Mouse (Mus musculus) midbrain, embryonic 12.5 days (tissue): ENCODE data around the gene Rflna. TPM values are rescaled to one million over a fixed set of nuclear protein-coding genes. Genes with fewer than 3 reads are reported as not detected.

Experiments
- ATAC-seq: fragments of 200-750 bp; cut with Nextera tagmentation; 2 replicates; pipeline ENCODE4 v1.8.0; 2017; ENCODE audit warnings: low read depth, moderate TSS enrichment, moderate library complexity; ENCODE audit not compliant: low FRiP score
- H3K27ac ChIP-seq: fragments of 300-500 bp; sonication (generic); replicated peaks from 2 replicates; pipeline ENCODE4 v1.5.1; 2016; ENCODE audit warnings: mild to moderate bottlenecking
- H3K27me3 ChIP-seq: fragments of 300-500 bp; sonication (generic); 2 replicates; pipeline ENCODE4 v1.6.1; 2016; ENCODE audit warnings: mild to moderate bottlenecking
- H3K36me3 ChIP-seq: fragments of 300-500 bp; sonication (generic); 2 replicates; pipeline ENCODE4 v1.6.1; 2016
- H3K4me1 ChIP-seq: fragments of 300-500 bp; sonication (generic); 2 replicates; pipeline ENCODE4 v1.6.1; 2016
- H3K4me2 ChIP-seq: fragments of 300-500 bp; sonication (generic); replicated peaks from 2 replicates; pipeline ENCODE4 v1.6.1; 2016; ENCODE audit warnings: mild to moderate bottlenecking, moderate library complexity
- H3K4me3 ChIP-seq: fragments of 300-500 bp; sonication (generic); 2 replicates; pipeline ENCODE4 v1.5.1; 2016; ENCODE audit warnings: mild to moderate bottlenecking
- H3K9ac ChIP-seq: fragments of 300-500 bp; sonication (generic); replicated peaks from 2 replicates; pipeline ENCODE4 v1.6.1; 2016; ENCODE audit warnings: mild to moderate bottlenecking, moderate library complexity
- H3K9me3 ChIP-seq: fragments of 300-500 bp; sonication (generic); 2 replicates; pipeline ENCODE4 v1.6.1; 2016; ENCODE audit warnings: mild to moderate bottlenecking
- whole genome bisulfite sequencing: fragments of 180-500 bp; shearing (Covaris S2); methylation state at CpG from one replicate; pipeline ENCODE4 v1.1.7; 2016; 5-methylcytosine and 5-hydroxymethylcytosine counted together
- polyA plus RNA-seq: library from polyadenylated mRNA; unstranded; fragments of >200 nt; fragmentation: Nextera tagmentation; extraction: Ambion mirVana; gene quantifications from 2 replicates; pipeline ENCODE4 v1.2.1, GENCODE M21; 2016

Gene Rflna
- polyA plus RNA-seq, 1 experiment from 2014 or later: 12.1 TPM

GRCm38 (mm10) chr5:125011628-125012027 is 8.6 kb downstream of the Rflna start:
- Histone ChIP-seq H3K27me3 (no peaks in the 10 kb centered on the region), H3K4me2 (no peak overlapping the region), H3K4me3 (no peak overlapping the region), H3K9me3 (no peaks in the 10 kb centered on the region), H3K9ac (no peak overlapping the region), H3K27ac (0 out of 2 replicates have a peak overlapping the region, but pooled peaks have one; percentile 0), H3K4me1 (peaks cover 4% of the 10 kb centered on the region; the same call in 1 of the 2 replicates), H3K36me3 (peaks cover 25% of the 10 kb centered on the region)
- WGBS: 92% methylated on average over 8 of the region's 8 CpGs
- ATAC-seq: no peak

DNA sequence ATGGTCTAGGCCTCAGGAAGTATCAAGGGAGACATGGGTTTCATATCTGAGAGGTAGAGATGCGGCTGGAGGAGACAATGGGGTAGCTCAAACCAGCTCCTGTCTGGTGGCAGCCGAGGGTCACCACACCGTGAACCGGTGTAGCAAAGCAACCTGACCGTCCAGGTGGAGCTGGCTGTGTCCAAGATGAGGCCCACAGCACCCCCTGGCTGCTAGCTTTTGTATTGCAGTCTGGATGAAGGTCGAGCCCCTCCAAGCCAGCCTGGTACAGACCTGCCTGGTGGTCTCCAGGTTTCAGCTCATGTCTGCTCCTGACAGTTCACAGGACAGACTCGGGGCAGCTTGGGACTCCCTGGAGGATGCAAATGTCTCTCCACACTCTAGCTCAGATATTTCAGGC is 11.5 kb downstream of the Rflna start:
- H3K36me3 ChIP-seq: peaks cover 51% of the 10 kb centered on the region
- peak; percentile 38; the same call in 1 of the 2 replicates for ATAC-seq

GRCm38 (mm10) chr5:125015066-125015465 is 12.0 kb downstream of the Rflna start:
- Histone ChIP-seq H3K36me3 (peaks cover 56% of the 10 kb centered on the region), H3K4me1 (no peaks in the 10 kb centered on the region), H3K27ac (no peak overlapping the region), H3K9me3 (no peaks in the 10 kb centered on the region), H3K27me3 (no peaks in the 10 kb centered on the region), H3K9ac (no peak overlapping the region), H3K4me2 (no peak overlapping the region), H3K4me3 (no peak overlapping the region)
- 93% methylated on average over 3 of the region's 3 CpGs for WGBS
- no peak for ATAC-seq

More for the DNA sequence above, 11.5 kb downstream of the Rflna start:
- H3K9ac ChIP-seq: no peak overlapping the region
- WGBS: 59% methylated on average over 7 of the region's 7 CpGs
- no peaks in the 10 kb centered on the region for H3K4me1 ChIP-seq
- H3K9me3 ChIP-seq: no peaks in the 10 kb centered on the region
- no peaks in the 10 kb centered on the region for H3K27me3 ChIP-seq
- H3K4me3 ChIP-seq: no peak overlapping the region
- H3K4me2 ChIP-seq: no peak overlapping the region
- H3K27ac ChIP-seq: no peak overlapping the region

DNA sequence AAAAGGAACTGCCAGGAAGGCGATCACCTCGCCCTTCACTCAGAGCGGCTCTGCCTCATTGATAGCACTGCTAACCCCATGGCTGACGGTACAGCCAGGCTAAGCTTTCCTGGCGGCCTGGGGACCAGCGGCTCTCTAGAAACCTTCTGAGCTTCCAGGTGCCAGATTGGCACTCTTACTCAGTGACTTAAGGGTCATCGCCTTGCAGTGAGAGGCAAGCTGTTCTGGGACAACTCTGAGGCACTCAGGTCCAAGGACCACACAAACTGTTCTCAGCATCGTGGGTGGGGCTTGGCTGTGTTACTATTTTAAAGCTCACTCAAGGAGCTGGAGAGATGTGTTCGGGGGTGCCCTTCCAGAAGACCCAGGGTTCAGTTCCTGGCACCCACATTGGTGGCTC is 12.6 kb downstream of the Rflna start:
- H3K27ac ChIP-seq: no peak overlapping the region
- ATAC-seq: no peak
- H3K4me3 ChIP-seq: no peak overlapping the region
- H3K27me3 ChIP-seq: no peaks in the 10 kb centered on the region
- no peak overlapping the region for H3K4me2 ChIP-seq
- no peaks in the 10 kb centered on the region for H3K4me1 ChIP-seq
- no peak overlapping the region for H3K9ac ChIP-seq
- H3K9me3 ChIP-seq: no peaks in the 10 kb centered on the region
- H3K36me3 ChIP-seq: peaks cover 56% of the 10 kb centered on the region
- WGBS: 91% methylated on average over 9 of the region's 9 CpGs

- WGBS: 88% methylated on average over 17 of the region's 17 CpGs
- H3K9ac ChIP-seq: no peak overlapping the region
- H3K4me3 ChIP-seq: no peak overlapping the region
- H3K4me2 ChIP-seq: no peak overlapping the region
- H3K9me3 ChIP-seq: no peaks in the 10 kb centered on the region
- no peak overlapping the region for H3K27ac ChIP-seq
- H3K36me3 ChIP-seq: peaks cover 57% of the 10 kb centered on the region
- ATAC-seq: no peak
- H3K4me1 ChIP-seq: no peaks in the 10 kb centered on the region
- H3K27me3 ChIP-seq: no peaks in the 10 kb centered on the region
Observed at GRCm38 (mm10) chr5:125016421-125017242, 13.6 kb downstream of the Rflna start.

DNA sequence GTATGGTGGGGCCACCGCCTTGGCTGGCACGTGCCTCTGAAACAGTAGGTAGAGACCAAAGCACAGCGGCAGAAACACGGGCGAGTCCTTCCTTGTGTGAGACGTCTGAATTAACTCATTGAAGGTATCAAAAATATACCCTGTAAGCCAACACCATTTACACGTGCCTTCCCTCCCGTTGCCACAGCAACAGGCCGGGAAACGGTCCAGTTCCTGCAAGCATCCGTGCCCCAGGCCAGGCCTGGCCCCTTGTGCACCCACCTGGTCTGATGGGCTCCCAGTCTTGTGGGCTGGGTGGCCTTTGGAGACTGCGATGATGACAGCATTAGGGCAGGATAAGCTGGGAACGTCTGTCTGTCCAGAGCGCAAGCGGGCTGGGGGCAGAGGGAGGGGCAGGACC is 14.3 kb downstream of the Rflna start:
- Histone ChIP-seq H3K27me3 (no peaks in the 10 kb centered on the region), H3K4me1 (no peaks in the 10 kb centered on the region), H3K9me3 (no peaks in the 10 kb centered on the region), H3K4me3 (no peak overlapping the region), H3K36me3 (peaks cover 63% of the 10 kb centered on the region), H3K4me2 (no peak overlapping the region), H3K27ac (no peak overlapping the region), H3K9ac (no peak overlapping the region)
- WGBS: 77% methylated on average over 15 of the region's 15 CpGs
- ATAC-seq: no peak

GRCm38 (mm10) chr5:125019099-125019498 is 16.1 kb downstream of the Rflna start:
- WGBS: 88% methylated on average over 5 of the region's 5 CpGs
- Histone ChIP-seq H3K9me3 (no peaks in the 10 kb centered on the region), H3K27ac (0 out of 2 replicates have a peak overlapping the region, but pooled peaks have one; percentile 10), H3K4me2 (no peak overlapping the region), H3K36me3 (peaks cover 80% of the 10 kb centered on the region), H3K9ac (no peak overlapping the region), H3K4me3 (no peak overlapping the region), H3K27me3 (no peaks in the 10 kb centered on the region), H3K4me1 (no peaks in the 10 kb centered on the region)
- ATAC-seq: no peak

- Histone ChIP-seq H3K9me3 (no peaks in the 10 kb centered on the region), H3K27me3 (no peaks in the 10 kb centered on the region), H3K4me3 (no peak overlapping the region), H3K9ac (no peak overlapping the region), H3K4me2 (no peak overlapping the region), H3K27ac (no peak overlapping the region), H3K36me3 (peaks cover 87% of the 10 kb centered on the region), H3K4me1 (no peaks in the 10 kb centered on the region)
- 91% methylated on average over 11 of the region's 11 CpGs for WGBS
- ATAC-seq: no peak
Observed at GRCm38 (mm10) chr5:125021298-125021697, 18.3 kb downstream of the Rflna start.

DNA sequence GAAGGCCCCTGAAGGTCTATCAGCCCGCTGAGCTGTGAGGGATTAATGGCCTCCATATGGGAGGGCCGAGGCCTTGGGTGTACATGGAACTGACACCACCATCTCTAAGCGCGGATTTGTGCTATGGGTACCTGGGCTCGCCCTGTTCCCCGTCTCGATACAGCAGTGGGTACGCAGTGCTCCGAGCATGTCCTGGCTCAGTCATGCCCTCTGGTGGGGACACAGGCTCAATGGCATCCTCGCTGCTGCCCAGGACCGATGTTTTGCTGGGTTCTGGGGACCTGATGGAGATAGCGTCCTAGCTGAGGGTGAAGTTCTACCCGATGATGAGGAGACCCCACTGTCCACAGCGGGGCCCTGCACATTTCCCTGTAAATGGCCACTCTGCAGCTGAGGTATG is 21.0 kb downstream of the Rflna start:
- Histone ChIP-seq H3K9ac (no peak overlapping the region), H3K4me1 (no peaks in the 10 kb centered on the region), H3K27ac (0 out of 2 replicates have a peak overlapping the region, but pooled peaks have one; percentile 15), H3K4me3 (no peak overlapping the region), H3K9me3 (no peaks in the 10 kb centered on the region), H3K36me3 (peaks cover 85% of the 10 kb centered on the region), H3K27me3 (no peaks in the 10 kb centered on the region), H3K4me2 (no peak overlapping the region)
- WGBS: 86% methylated on average over 14 of the region's 14 CpGs
- ATAC-seq: no peak

- Histone ChIP-seq H3K4me3 (no peak overlapping the region), H3K9ac (no peak overlapping the region), H3K4me2 (no peak overlapping the region), H3K27ac (no peak overlapping the region), H3K9me3 (no peaks in the 10 kb centered on the region), H3K4me1 (no peaks in the 10 kb centered on the region), H3K36me3 (peaks cover 94% of the 10 kb centered on the region), H3K27me3 (no peaks in the 10 kb centered on the region)
- ATAC-seq: no peak
- 96% methylated on average over 15 of the region's 15 CpGs for WGBS
Observed at GRCm38 (mm10) chr5:125028371-125028770, 25.4 kb downstream of the Rflna start.

- ATAC-seq: no peak
- Histone ChIP-seq H3K4me1 (no peaks in the 10 kb centered on the region), H3K4me3 (no peak overlapping the region), H3K27me3 (no peaks in the 10 kb centered on the region), H3K27ac (no peak overlapping the region), H3K9me3 (no peaks in the 10 kb centered on the region), H3K36me3 (peaks cover 94% of the 10 kb centered on the region), H3K4me2 (no peak overlapping the region), H3K9ac (no peak overlapping the region)
- WGBS: 94% methylated on average over 20 of the region's 20 CpGs
Observed at GRCm38 (mm10) chr5:125028911-125029310, 25.9 kb downstream of the Rflna start.

DNA sequence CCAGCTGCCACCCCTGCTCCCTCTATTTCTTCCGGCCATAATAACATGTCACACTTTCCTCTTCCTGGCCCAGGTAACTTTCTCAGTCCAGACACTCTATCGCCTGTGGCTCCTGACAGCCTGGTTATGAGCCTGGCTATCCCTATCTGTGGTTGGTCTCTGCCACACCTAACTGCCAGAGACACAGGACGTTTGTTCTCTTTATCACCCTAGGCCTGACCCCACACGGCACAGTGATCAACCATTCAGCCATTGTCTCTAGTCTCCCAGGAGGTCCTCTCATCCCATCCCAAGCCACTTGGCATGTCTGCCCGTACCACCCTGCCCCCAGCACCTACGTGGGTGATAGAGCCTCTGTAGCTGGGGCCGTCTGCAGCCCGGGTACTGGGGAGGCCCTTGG is 33.5 kb downstream of the Rflna start:
- H3K4me3 ChIP-seq: no peak overlapping the region
- WGBS: 92% methylated on average over 8 of the region's 8 CpGs
- H3K4me2 ChIP-seq: no peak overlapping the region
- H3K36me3 ChIP-seq: peaks cover 96% of the 10 kb centered on the region
- H3K9ac ChIP-seq: no peak overlapping the region
- no peak overlapping the region for H3K27ac ChIP-seq
- H3K27me3 ChIP-seq: no peaks in the 10 kb centered on the region
- no peak for ATAC-seq
- H3K4me1 ChIP-seq: no peaks in the 10 kb centered on the region
- H3K9me3 ChIP-seq: no peaks in the 10 kb centered on the region
